Mouse (Mus musculus) cortical plate, adult 2 months (tissue): ENCODE data around the gene Nell1. TPM values are rescaled to one million over a fixed set of nuclear protein-coding genes. Genes with fewer than 3 reads are reported as not detected.

ENCODE experiments used
- H3K27ac ChIP-seq: fragments of 200-500 bp; 2 replicates; pipeline ENCODE4 v1.5.1; 2012; ENCODE audit warnings: low read length, control low read depth, inconsistent platforms; ENCODE audit not compliant: insufficient read depth
- H3K4me1 ChIP-seq: fragments of 200-500 bp; 2 replicates; pipeline ENCODE4 v1.6.1; 2011; ENCODE audit warnings: low read length; ENCODE audit not compliant: control insufficient read depth, insufficient read depth
- H3K4me3 ChIP-seq: fragments of 200-500 bp; 2 replicates; pipeline ENCODE4 v1.5.1; 2011; ENCODE audit warnings: mild to moderate bottlenecking, low read length, control low read depth; ENCODE audit not compliant: insufficient read depth
- CTCF ChIP-seq: fragments of 200-500 bp; IDR thresholded peaks from 2 replicates; pipeline ENCODE4 v1.5.1; 2011; ENCODE audit warnings: mild to moderate bottlenecking, control low read depth, low read length; ENCODE audit not compliant: insufficient read depth; ENCODE audit errors: extremely low read depth
- POLR2A ChIP-seq: fragments of 200-500 bp; IDR thresholded peaks from 2 replicates; pipeline ENCODE4 v1.6.1; 2011; ENCODE audit warnings: mild to moderate bottlenecking, low read length, control low read depth; ENCODE audit not compliant: insufficient read depth; ENCODE audit errors: extremely low read depth
- polyA plus RNA-seq: library from polyadenylated mRNA; depleted of rRNA; stranded (reverse); fragments of >200 nt; gene quantifications from 2 replicates; pipeline ENCODE4 v1.2.3, GENCODE M21; 2012

Nell1 gene
- polyA plus RNA-seq, 1 experiment = 27.7 TPM

DNA sequence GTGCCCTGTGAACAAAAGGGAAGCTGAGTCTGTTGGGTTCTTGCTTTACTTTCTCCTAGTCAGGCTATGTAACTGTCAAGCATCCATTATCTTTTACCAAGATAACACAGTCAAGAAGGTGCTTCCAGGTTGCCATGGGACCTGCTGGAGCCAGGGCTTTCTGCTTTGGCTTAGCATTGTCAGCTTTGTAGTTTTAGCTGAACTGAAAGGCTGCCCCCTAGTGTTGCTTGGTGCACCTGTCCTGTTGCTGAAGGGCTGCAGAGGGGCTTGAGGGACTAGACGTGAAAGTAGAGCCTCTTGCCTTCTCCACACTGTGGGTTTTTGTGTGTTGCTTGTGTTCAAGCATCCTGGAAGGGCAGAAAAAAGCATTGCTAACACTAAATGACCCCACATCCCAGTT is 510.6 kb downstream of the Nell1 start:
- no peaks in the 10 kb centered on the region for H3K4me1 ChIP-seq
- TF ChIP-seq CTCF (peak; percentile 51), POLR2A (no peak)
- no peak overlapping the region for H3K4me3 ChIP-seq
- H3K27ac ChIP-seq = no peak overlapping the region

- no peak for TF ChIP-seq CTCF
- no peak for TF ChIP-seq POLR2A
- H3K4me1 ChIP-seq = no peaks in the 10 kb centered on the region
- no peak overlapping the region for H3K4me3 ChIP-seq
- H3K27ac ChIP-seq = no peak overlapping the region
These were observed 512.3 kb downstream of the Nell1 start for GRCm38 (mm10) chr7:50486884-50487420.

DNA sequence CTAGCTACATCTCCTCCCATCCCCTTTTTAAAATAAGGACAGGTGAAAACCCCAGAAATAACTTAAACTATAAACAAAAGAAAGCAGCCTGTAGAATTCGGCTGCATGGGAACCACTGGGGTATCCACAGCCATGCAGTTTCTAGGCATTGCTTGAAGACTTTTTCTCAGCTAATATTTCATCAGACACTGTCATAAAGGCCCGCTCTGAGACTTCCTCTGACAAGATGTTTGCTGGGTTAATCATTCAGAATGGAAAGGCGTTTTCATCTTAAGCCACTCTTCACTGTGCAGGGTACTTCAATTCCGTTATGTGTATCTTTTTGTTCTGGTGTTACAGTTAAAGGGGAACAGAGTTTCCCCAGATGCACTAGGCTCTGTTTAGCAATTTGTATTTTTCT is 526.9 kb downstream of the Nell1 start:
- no peak for TF ChIP-seq POLR2A
- no peak for TF ChIP-seq CTCF
- Histone ChIP-seq H3K4me1 (peaks cover 2% of the 10 kb centered on the region; the same call in 1 of the 2 replicates), H3K4me3 (no peak overlapping the region), H3K27ac (no peak overlapping the region)

- no peak for TF ChIP-seq POLR2A
- TF ChIP-seq CTCF = no peak
- Histone ChIP-seq H3K4me3 (no peak overlapping the region), H3K4me1 (peaks cover 2% of the 10 kb centered on the region; the same call in 1 of the 2 replicates), H3K27ac (no peak overlapping the region)
These were observed 532.4 kb downstream of the Nell1 start for GRCm38 (mm10) chr7:50507047-50507446.

DNA sequence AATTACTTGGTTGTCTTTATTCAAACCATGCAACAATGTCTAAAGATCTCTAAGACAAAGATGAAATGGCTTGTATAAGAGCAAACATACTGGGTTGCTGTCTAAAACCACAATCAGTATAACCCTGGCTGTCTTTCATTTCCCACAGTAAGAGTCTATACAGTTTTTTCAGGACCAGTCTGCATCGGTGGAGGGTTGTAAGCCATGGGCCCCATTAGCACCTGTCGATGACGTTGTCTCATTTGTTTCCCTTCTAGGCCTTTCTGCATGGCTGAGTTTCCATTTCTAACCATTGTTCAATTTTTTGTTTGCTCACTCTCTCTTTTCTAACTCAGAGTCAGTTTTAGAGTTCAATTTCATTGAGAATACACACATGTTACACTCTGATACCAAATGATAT is 540.2 kb downstream of the Nell1 start:
- TF ChIP-seq POLR2A (no peak), CTCF (no peak)
- H3K27ac ChIP-seq = no peak overlapping the region
- no peaks in the 10 kb centered on the region for H3K4me1 ChIP-seq
- no peak overlapping the region for H3K4me3 ChIP-seq

DNA sequence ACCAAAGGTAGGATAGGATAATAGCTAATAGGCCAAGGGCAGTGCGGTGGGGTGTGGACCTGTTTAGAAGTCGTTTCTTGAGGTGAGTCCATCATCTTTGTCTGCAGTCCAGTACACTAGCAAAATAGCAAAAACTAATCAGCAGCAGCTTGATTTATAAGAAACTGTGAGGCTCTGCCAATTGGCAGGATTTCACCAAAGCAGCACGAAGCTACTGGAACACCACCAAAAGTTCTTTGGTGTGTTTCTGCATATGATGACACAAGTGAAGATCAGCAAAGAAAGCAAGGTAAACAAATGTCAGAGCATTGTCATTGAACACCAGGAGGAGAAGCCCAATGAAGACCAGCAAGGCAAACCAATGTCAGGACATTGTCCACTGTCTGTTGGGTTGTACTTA is 542.0 kb downstream of the Nell1 start:
- H3K4me3 ChIP-seq = no peak overlapping the region
- TF ChIP-seq CTCF = no peak
- H3K4me1 ChIP-seq = no peaks in the 10 kb centered on the region
- H3K27ac ChIP-seq = no peak overlapping the region

- H3K4me3 ChIP-seq = no peak overlapping the region
- H3K27ac ChIP-seq = no peak overlapping the region
- no peak for TF ChIP-seq POLR2A
- no peak for TF ChIP-seq CTCF
- H3K4me1 ChIP-seq = no peaks in the 10 kb centered on the region
These were observed 568.7 kb downstream of the Nell1 start for GRCm38 (mm10) chr7:50543373-50543772.

GRCm38 (mm10) chr7:50549572-50549971 is 574.9 kb downstream of the Nell1 start:
- TF ChIP-seq POLR2A (no peak), CTCF (no peak)
- H3K27ac ChIP-seq = no peak overlapping the region

DNA sequence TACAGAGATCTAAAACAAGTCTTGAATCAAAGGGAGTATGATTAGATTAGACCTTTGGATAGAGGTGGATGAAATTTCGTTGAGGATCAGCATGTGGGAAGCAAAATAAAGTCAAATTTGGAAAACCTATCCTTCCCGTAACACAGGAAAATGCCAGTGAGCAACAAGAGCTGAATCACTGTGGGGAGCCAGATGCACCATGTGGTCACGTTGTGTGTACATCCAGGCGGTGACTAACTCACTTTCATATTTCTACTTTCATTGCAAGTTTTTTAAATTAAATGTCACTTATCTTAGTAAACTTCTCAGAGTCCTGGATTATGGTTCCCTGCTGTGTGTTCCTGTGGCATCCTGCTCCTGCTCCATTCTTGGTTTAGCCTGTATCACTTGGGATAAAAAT is 576.8 kb downstream of the Nell1 start:
- H3K4me3 ChIP-seq = no peak overlapping the region
- H3K27ac ChIP-seq = no peak overlapping the region
- no peaks in the 10 kb centered on the region for H3K4me1 ChIP-seq
- TF ChIP-seq POLR2A = no peak
- no peak for TF ChIP-seq CTCF

More at GRCm38 (mm10) chr7:50549572-50549971, 574.9 kb downstream of the Nell1 start:
- Histone ChIP-seq H3K4me3 (no peak overlapping the region), H3K4me1 (no peaks in the 10 kb centered on the region)

- Histone ChIP-seq H3K4me1 (no peaks in the 10 kb centered on the region), H3K27ac (no peak overlapping the region), H3K4me3 (no peak overlapping the region)
- TF ChIP-seq POLR2A = no peak
- TF ChIP-seq CTCF = no peak
These were observed 588.0 kb downstream of the Nell1 start for GRCm38 (mm10) chr7:50562708-50563107.
